Mouse (Mus musculus): ENCODE results near the gene Arhgap10. TPM values are rescaled to one million over a fixed set of nuclear protein-coding genes. Genes with fewer than 3 reads are reported as not detected.

Arhgap10 gene
- total and polyA plus RNA-seq, 3 experiments = 2.7 to 5.9 (median 4.8) TPM

GRCm38 (mm10) chr8:77545616-77546015 is 27.9 kb upstream of the Arhgap10 start:
- Histone ChIP-seq H3K36me3 (replicated peaks in 1 of 2; ENCODE audit: control insufficient read depth in 1 of 2, insufficient read depth in 1 of 2, low read length in 1 of 2) (no peaks in the 10 kb centered on the region), H3K27ac (ENCODE audit: insufficient read depth, low read depth) (no peak overlapping the region), H3K4me2 (ENCODE audit: insufficient read depth, low read depth, poor library complexity, severe bottlenecking) (no peak overlapping the region), H3K27me3 (replicated peaks) (no peaks in the 10 kb centered on the region), H3K9me3 (replicated peaks; ENCODE audit: low read length) (no peaks in the 10 kb centered on the region), H3K4me3 (replicated peaks in 1 of 3; ENCODE audit: low read depth in 2 of 3, low read length in 2 of 3, poor library complexity in 1 of 3) (no peak overlapping the region), H3K79me2 (replicated peaks; ENCODE audit: control insufficient read depth, extremely low read depth, insufficient read depth, poor library complexity, severe bottlenecking) (peaks cover 4% of the 10 kb centered on the region), H3K4me1 (ENCODE audit: control insufficient read depth in 1 of 2, insufficient read depth in 2 of 2) (peaks cover 0 to under 1% of the 10 kb centered on the region in 2 experiments; a peak in 2 of 4 replicates), H3K9ac (ENCODE audit: insufficient read depth, low read depth) (no peak overlapping the region)
- in situ Hi-C loops (cut with MboI; ENCODE audit: low pct_ligation_motif_present, low pct_unique_long_range_greater_than_20kb, low sequenced_read_pairs) = loop anchor here (10.0 kb wide), 1 partner anchor 131 kb away; no protein-coding TSS in a partner anchor
- no peak for DNase-seq (ENCODE audit: extremely low read depth)
- no peak for TF ChIP-seq GABPA (IDR thresholded peaks at IDR 0.05; ENCODE audit: insufficient replicate concordance, low read depth, low read length)
- TF ChIP-seq BHLHE40 (IDR thresholded peaks at IDR 0.05; ENCODE audit: low read depth, low read length) = no peak
- no peak for TF ChIP-seq NRF1 (IDR thresholded peaks at IDR 0.05; ENCODE audit: low read depth, low read length)
- TF ChIP-seq ZNF384 (IDR thresholded peaks at IDR 0.05; ENCODE audit: low read depth, low read length) = no peak
- no peak for TF ChIP-seq RAD21 (IDR thresholded peaks at IDR 0.05; ENCODE audit: low read depth, low read length)
- TF ChIP-seq TCF12 (IDR thresholded peaks at IDR 0.05; ENCODE audit: low read depth, low read length) = no peak
- dilution Hi-C loops (cut with MboI; ENCODE audit: extremely low pct_ligation_motif_present, extremely low pct_unique_long_range_greater_than_20kb, low sequenced_read_pairs) = no loop called here

GRCm38 (mm10) chr8:77544428-77544827 is 26.7 kb upstream of the Arhgap10 start:
- Histone ChIP-seq H3K9me3 (replicated peaks; ENCODE audit: low read length) (no peaks in the 10 kb centered on the region), H3K27me3 (replicated peaks) (no peaks in the 10 kb centered on the region), H3K4me3 (replicated peaks in 1 of 3; ENCODE audit: low read depth in 2 of 3, low read length in 2 of 3, poor library complexity in 1 of 3) (no peak overlapping the region), H3K9ac (ENCODE audit: insufficient read depth, low read depth) (no peak overlapping the region), H3K4me1 (ENCODE audit: control insufficient read depth in 1 of 2, insufficient read depth in 2 of 2) (no peaks in the 10 kb centered on the region), H3K36me3 (replicated peaks in 1 of 2; ENCODE audit: control insufficient read depth in 1 of 2, insufficient read depth in 1 of 2, low read length in 1 of 2) (no peaks in the 10 kb centered on the region), H3K79me2 (replicated peaks; ENCODE audit: control insufficient read depth, extremely low read depth, insufficient read depth, poor library complexity, severe bottlenecking) (peaks cover under 1% of the 10 kb centered on the region; the same call in 1 of the 2 replicates), H3K27ac (ENCODE audit: insufficient read depth, low read depth) (no peak overlapping the region), H3K4me2 (ENCODE audit: insufficient read depth, low read depth, poor library complexity, severe bottlenecking) (no peak overlapping the region)
- in situ Hi-C loops (cut with MboI; ENCODE audit: low pct_ligation_motif_present, low pct_unique_long_range_greater_than_20kb, low sequenced_read_pairs) (loop anchor here (10.0 kb wide), 1 partner anchor 130 kb away; no protein-coding TSS in a partner anchor), dilution Hi-C loops (cut with MboI; ENCODE audit: extremely low pct_ligation_motif_present, extremely low pct_unique_long_range_greater_than_20kb, low sequenced_read_pairs) (no loop called here)
- TF ChIP-seq POLR2A (IDR thresholded peaks at IDR 0.05; ENCODE audit: low read depth, low read length) (no peak), GABPA (IDR thresholded peaks at IDR 0.05; ENCODE audit: insufficient replicate concordance, low read depth, low read length) (no peak), CHD2 (IDR thresholded peaks at IDR 0.05; ENCODE audit: low read length) (no peak), MAX (IDR thresholded peaks at IDR 0.05; ENCODE audit: low read length) (no peak), MXI1 (IDR thresholded peaks at IDR 0.05; ENCODE audit: low read depth, low read length) (no peak), IRF4 (IDR thresholded peaks at IDR 0.05; ENCODE audit: low read depth, low read length) (no peak), BHLHE40 (IDR thresholded peaks at IDR 0.05; ENCODE audit: low read depth, low read length) (no peak), POLR2AphosphoS2 (IDR thresholded peaks at IDR 0.05; ENCODE audit: low read depth, low read length) (no peak), UBTF (IDR thresholded peaks at IDR 0.05; ENCODE audit: low read depth, low read length) (no peak), ZKSCAN1 (IDR thresholded peaks at IDR 0.05; ENCODE audit: borderline replicate concordance, low read depth, low read length) (no peak), TCF12 (IDR thresholded peaks at IDR 0.05; ENCODE audit: low read depth, low read length) (no peak), HCFC1 (IDR thresholded peaks at IDR 0.05; ENCODE audit: low read depth, low read length) (no peak), MAFK (IDR thresholded peaks at IDR 0.05; ENCODE audit: insufficient replicate concordance, low read length) (no peak), JUND (conservative IDR thresholded peaks at IDR 0.05; ENCODE audit: low read depth, low read length) (no peak)
- no peak for DNase-seq (ENCODE audit: extremely low read depth)

Measured in CH12.LX (cell line).